Comparison of ENCODE assay signal across 30 mouse cellular contexts in the genomic region with DNA sequence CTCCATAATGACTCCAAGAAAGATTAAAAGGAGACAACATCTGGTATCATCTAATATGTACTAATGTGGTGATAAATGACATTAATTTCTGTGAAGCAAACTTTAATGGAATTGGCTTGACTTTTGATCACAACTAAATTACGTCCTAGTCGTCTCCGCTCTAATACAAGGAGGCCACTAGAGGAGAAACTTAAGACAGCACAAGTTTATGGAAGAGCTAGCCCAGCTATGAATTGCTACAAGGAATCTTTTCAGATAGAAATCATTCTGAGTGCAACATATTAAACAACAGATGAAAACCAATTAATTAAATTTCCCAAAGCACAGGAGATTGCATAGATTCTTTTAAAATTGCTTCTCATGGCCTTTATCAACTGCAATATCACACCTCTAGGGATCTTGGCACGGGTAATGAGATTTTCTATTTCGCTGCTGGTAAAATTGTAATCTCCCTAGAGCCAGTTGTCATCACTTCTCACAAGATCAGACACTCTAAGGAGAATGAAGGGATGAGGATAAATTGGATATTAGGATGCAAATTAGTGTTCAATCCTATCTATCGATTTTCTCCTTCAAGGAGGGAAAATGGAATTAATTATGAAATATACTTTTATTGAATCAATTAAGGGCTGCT. TPM values are rescaled to one million over a fixed set of nuclear protein-coding genes. Genes with fewer than 3 reads are reported as not detected.
A peak's percentile ranks its signal among the peaks of the same experiment; 100 is the strongest.
DNase-seq lines count a peak whose midpoint lies in the region; ATAC-seq and TF ChIP-seq lines count a peak whose summit lies in the region.
"Had no signal": no experiment of that assay in that cellular context is flagged by ENCODE, and none has a peak within 500 bp of the region (broad histone marks: within the 10 kb centered on the region; RNA-seq: fewer than 3 reads in every experiment).

No protein-coding gene starts in this region.

- peak; percentile 79 for DNase-seq in brain, embryonic 14.5 days (ENCODE audit: low read depth)
- DNase-seq in hindbrain, postnatal 0 days (ENCODE audit: low spot score), result peak; percentile 31
- DNase-seq in kidney, adult 11 months, result no peak
- DNase-seq in kidney, postnatal 4 days, result no peak
- DNase-seq: adrenal gland, adult 8-10 months; cerebellum, adult 9-10 months; cerebellum, postnatal 36 days; gastrocnemius, adult 2 months; heart, postnatal 10 days; kidney, adult 2 months; kidney, postnatal 36 days; left cerebral cortex, postnatal 4 days; liver, embryonic 13.5 days; lung, adult 18-20 months; lung, postnatal 4 days; right cerebral cortex, adult 18-20 months; spleen, adult 18-20 months; thymus, postnatal 14 days had no signal

- no peaks in the 10 kb centered on the region for H3K4me1 ChIP-seq in forebrain, embryonic 12.5 days
- no peaks in the 10 kb centered on the region for H3K4me1 ChIP-seq in forebrain, embryonic 16.5 days (replicated peaks; ENCODE audit: control insufficient read depth, insufficient read depth, low read length)
- H3K4me1 ChIP-seq in hindbrain, postnatal 0 days (ENCODE audit: insufficient read depth, low read length), result no peaks in the 10 kb centered on the region
- no peaks in the 10 kb centered on the region; the same call in 1 of the 2 replicates for H3K4me1 ChIP-seq in midbrain, embryonic 16.5 days (ENCODE audit: control insufficient read depth, insufficient read depth, low read length)
- H3K4me1 ChIP-seq: liver, embryonic 13.5 days had no signal

- H3K36me3 ChIP-seq in forebrain, embryonic 12.5 days (replicated peaks), result no peaks in the 10 kb centered on the region
- no peaks in the 10 kb centered on the region for H3K36me3 ChIP-seq in forebrain, embryonic 16.5 days (ENCODE audit: control insufficient read depth, insufficient read depth)
- H3K36me3 ChIP-seq in hindbrain, postnatal 0 days (ENCODE audit: insufficient read depth, low read length), result no peaks in the 10 kb centered on the region
- peaks cover 3% of the 10 kb centered on the region; the same call in 1 of the 2 replicates for H3K36me3 ChIP-seq in midbrain, embryonic 16.5 days (ENCODE audit: control insufficient read depth, insufficient read depth, low read length)
- H3K36me3 ChIP-seq: embryonic facial prominence, embryonic 12.5 days; forebrain, embryonic 10.5 days; heart, embryonic 13.5 days; limb, embryonic 15.5 days; liver, embryonic 13.5 days had no signal

- H3K9me3 ChIP-seq in forebrain, embryonic 12.5 days, result no peaks in the 10 kb centered on the region
- H3K9me3 ChIP-seq in forebrain, embryonic 16.5 days (ENCODE audit: control insufficient read depth, low read length), result no peaks in the 10 kb centered on the region
- no peaks in the 10 kb centered on the region for H3K9me3 ChIP-seq in hindbrain, postnatal 0 days (ENCODE audit: low read length)
- no peaks in the 10 kb centered on the region for H3K9me3 ChIP-seq in midbrain, embryonic 16.5 days (replicated peaks; ENCODE audit: control insufficient read depth, low read length, poor library complexity, severe bottlenecking)
- H3K9me3 ChIP-seq: embryonic facial prominence, embryonic 12.5 days; forebrain, embryonic 10.5 days; heart, embryonic 13.5 days; limb, embryonic 15.5 days; liver, embryonic 13.5 days had no signal

- no peaks in the 10 kb centered on the region for H3K27me3 ChIP-seq in forebrain, embryonic 12.5 days
- no peaks in the 10 kb centered on the region for H3K27me3 ChIP-seq in forebrain, embryonic 16.5 days (replicated peaks; ENCODE audit: control insufficient read depth, insufficient read depth, low read length)
- no peaks in the 10 kb centered on the region for H3K27me3 ChIP-seq in hindbrain, postnatal 0 days (ENCODE audit: insufficient read depth, low read length)
- H3K27me3 ChIP-seq in midbrain, embryonic 16.5 days (ENCODE audit: control insufficient read depth, insufficient read depth, low read depth, low read length), result no peaks in the 10 kb centered on the region
- H3K27me3 ChIP-seq: CH12.LX; embryonic facial prominence, embryonic 12.5 days; heart, embryonic 13.5 days; limb, embryonic 15.5 days; liver, embryonic 13.5 days had no signal

- H3K9ac ChIP-seq in forebrain, embryonic 12.5 days, result no peak overlapping the region
- H3K9ac ChIP-seq in forebrain, embryonic 16.5 days (replicated peaks; ENCODE audit: low read depth, low read length), result no peak overlapping the region
- H3K9ac ChIP-seq in hindbrain, postnatal 0 days (replicated peaks; ENCODE audit: low read length), result no peak overlapping the region
- H3K9ac ChIP-seq in midbrain, embryonic 16.5 days (ENCODE audit: low read depth, low read length), result no peak overlapping the region
- H3K9ac ChIP-seq: embryonic facial prominence, embryonic 12.5 days; heart, embryonic 13.5 days; limb, embryonic 15.5 days; liver, embryonic 13.5 days had no signal

- no peak overlapping the region for H3K27ac ChIP-seq in forebrain, embryonic 12.5 days
- H3K27ac ChIP-seq in forebrain, embryonic 16.5 days (ENCODE audit: low read length), result no peak overlapping the region
- no peak overlapping the region for H3K27ac ChIP-seq in hindbrain, postnatal 0 days
- H3K27ac ChIP-seq in midbrain, embryonic 16.5 days (ENCODE audit: low read length), result no peak overlapping the region
- H3K27ac ChIP-seq: embryonic facial prominence, embryonic 12.5 days; forebrain, embryonic 10.5 days; gastrocnemius, adult 2 months; heart, embryonic 13.5 days; limb, embryonic 15.5 days; liver, embryonic 13.5 days had no signal

- no peak for TF ChIP-seq CTCF in brain, embryonic 14.5 days (IDR thresholded peaks at IDR 0.05; ENCODE audit: borderline replicate concordance, extremely low read depth, insufficient read depth, insufficient read length)
- no peak for TF ChIP-seq CTCF in hindbrain, postnatal 0 days (IDR thresholded peaks at IDR 0.05; ENCODE audit: low read depth)

- H3K4me2 ChIP-seq in forebrain, embryonic 12.5 days, result no peak overlapping the region
- H3K4me2 ChIP-seq in forebrain, embryonic 16.5 days (ENCODE audit: low read length), result no peak overlapping the region
- no peak overlapping the region for H3K4me2 ChIP-seq in hindbrain, postnatal 0 days (ENCODE audit: low read depth, low read length)
- no peak overlapping the region for H3K4me2 ChIP-seq in midbrain, embryonic 16.5 days (ENCODE audit: low read length)
- H3K4me2 ChIP-seq: embryonic facial prominence, embryonic 12.5 days; heart, embryonic 13.5 days; limb, embryonic 15.5 days; liver, embryonic 13.5 days had no signal

- H3K4me3 ChIP-seq in forebrain, embryonic 12.5 days (replicated peaks), result no peak overlapping the region
- H3K4me3 ChIP-seq in forebrain, embryonic 16.5 days (replicated peaks; ENCODE audit: low read length), result no peak overlapping the region
- H3K4me3 ChIP-seq in hindbrain, postnatal 0 days (ENCODE audit: low read length), result no peak overlapping the region
- H3K4me3 ChIP-seq in midbrain, embryonic 16.5 days (ENCODE audit: low read depth, low read length), result no peak overlapping the region
- H3K4me3 ChIP-seq: embryonic facial prominence, embryonic 12.5 days; forebrain, embryonic 10.5 days; gastrocnemius, adult 2 months; heart, embryonic 13.5 days; limb, embryonic 15.5 days; liver, embryonic 13.5 days had no signal

- ATAC-seq in forebrain, embryonic 12.5 days (ENCODE audit: low FRiP score), result peak; percentile 49; the same call in 1 of the 2 replicates
- no peak for ATAC-seq in forebrain, embryonic 16.5 days
- peak; percentile 58; the same call in 1 of the 2 replicates for ATAC-seq in hindbrain, postnatal 0 days
- peak; percentile 42; the same call in 1 of the 2 replicates for ATAC-seq in midbrain, embryonic 16.5 days
- ATAC-seq: lung, postnatal 0 days had no signal

- WGBS in forebrain, embryonic 12.5 days, result 80% methylated on average over 6 of the region's 6 CpGs
- WGBS in forebrain, embryonic 16.5 days, result 74% methylated on average over 6 of the region's 6 CpGs
- WGBS in hindbrain, postnatal 0 days, result 64% methylated on average over 6 of the region's 6 CpGs
- WGBS in midbrain, embryonic 16.5 days, result 64% methylated on average over 6 of the region's 6 CpGs

- TF ChIP-seq POLR2A in brain, embryonic 14.5 days (IDR thresholded peaks at IDR 0.05; ENCODE audit: borderline replicate concordance, extremely low read depth, insufficient read depth, insufficient read length, poor library complexity, severe bottlenecking), result no peak

RNA-seq across cellular contexts. Expression of a gene that starts 32.7 kb away (rescaled TPM):
- 14.5 and 15.3 TPM in 2 replicates for polyA plus RNA-seq in forebrain, embryonic 12.5 days (2016; fragmentation: Nextera tagmentation; extraction: Ambion mirVana)
- 42.1 and 44.7 TPM in 2 replicates for polyA plus RNA-seq in forebrain, embryonic 16.5 days (2015; fragmentation: Nextera tagmentation; extraction: Ambion mirVana)
- 15.0 and 15.5 TPM in 2 replicates for polyA plus RNA-seq in brain, embryonic 14.5 days (2012; rRNA removed)
- 85.6 and 99.6 TPM in 2 replicates for total RNA-seq in hindbrain, postnatal 0 days (2014; rRNA removed)
- polyA plus RNA-seq in hindbrain, postnatal 0 days (2015; fragmentation: Nextera tagmentation; extraction: Ambion mirVana), result 85.7 and 88.4 TPM in 2 replicates
- 35.1 and 47.9 TPM in 2 replicates for polyA plus RNA-seq in midbrain, embryonic 16.5 days (2015; fragmentation: Nextera tagmentation; extraction: Ambion mirVana)
- total RNA-seq: CH12.LX; hematopoietic stem cell, adult 5-6 weeks; megakaryocyte-erythroid progenitor cell, adult 5-6 weeks; neutrophil, adult 5-6 weeks had no signal

Comparison
In these comparisons a context has a peak if more than half of its experiments do, and no peak if none do; other contexts are left out.
1. DNase-seq: peak in brain, embryonic 14.5 days (single experiment) and hindbrain, postnatal 0 days (single experiment); none in kidney, adult 11 months (single experiment) and kidney, postnatal 4 days (0 of 2).